Mouse (Mus musculus) thymus, postnatal 10 days (tissue): ENCODE measurements around the gene Pafah1b1.

Experiments used
- DNase-seq, 2 experiments: peaks; one replicate each; pipeline ENCODE4 v3.0.0; 2021; ENCODE audit warnings: low spot score in 2 of 2

The Pafah1b1 gene

DNA sequence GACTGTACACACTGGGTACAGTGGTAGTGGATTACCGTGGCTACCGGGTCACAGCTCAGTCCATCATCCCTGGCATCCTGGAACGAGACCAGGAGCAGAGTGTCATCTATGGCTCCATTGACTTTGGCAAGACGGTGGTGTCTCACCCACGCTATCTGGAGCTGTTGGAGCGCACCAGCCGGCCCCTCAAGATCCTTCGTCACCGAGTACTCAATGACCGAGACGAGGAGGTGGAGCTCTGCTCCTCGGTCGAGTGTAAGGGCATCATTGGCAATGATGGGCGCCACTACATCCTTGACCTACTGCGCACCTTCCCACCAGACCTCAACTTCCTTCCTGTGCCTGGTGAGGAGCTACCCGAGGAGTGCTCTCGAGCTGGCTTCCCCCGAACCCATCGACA, 62.8 kb downstream of the Pafah1b1 start:
- DNase-seq, result no peak

DNA sequence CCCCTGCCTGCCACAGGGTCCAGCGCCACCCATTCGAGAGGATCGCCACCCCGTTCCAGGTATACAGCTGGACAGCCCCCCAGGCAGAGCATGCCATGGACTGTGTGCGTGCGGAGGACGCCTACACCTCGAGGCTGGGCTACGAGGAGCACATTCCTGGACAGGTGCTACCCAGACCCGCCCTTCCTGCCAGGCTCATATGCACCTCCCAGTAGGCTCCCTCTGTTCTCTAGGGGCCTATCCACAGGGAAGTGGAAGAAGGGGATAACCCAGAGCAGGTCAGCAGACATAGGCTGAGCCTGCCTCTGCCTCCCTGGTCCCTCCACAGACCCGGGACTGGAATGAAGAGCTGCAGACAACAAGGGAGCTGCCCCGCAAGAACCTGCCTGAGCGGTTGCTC, 64.1 kb downstream of the Pafah1b1 start:
- no peak for DNase-seq

GRCm38 (mm10) chr11:74655941-74656340, 68.5 kb downstream of the Pafah1b1 start:
- DNase-seq, result no peak

GRCm38 (mm10) chr11:74653385-74653784, 71.1 kb downstream of the Pafah1b1 start:
- DNase-seq, result no peak

- DNase-seq, result no peak
Observed at GRCm38 (mm10) chr11:74652791-74653191, 71.7 kb downstream of the Pafah1b1 start.

GRCm38 (mm10) chr11:74650576-74651100, 73.8 kb downstream of the Pafah1b1 start:
- DNase-seq, result no peak

DNA sequence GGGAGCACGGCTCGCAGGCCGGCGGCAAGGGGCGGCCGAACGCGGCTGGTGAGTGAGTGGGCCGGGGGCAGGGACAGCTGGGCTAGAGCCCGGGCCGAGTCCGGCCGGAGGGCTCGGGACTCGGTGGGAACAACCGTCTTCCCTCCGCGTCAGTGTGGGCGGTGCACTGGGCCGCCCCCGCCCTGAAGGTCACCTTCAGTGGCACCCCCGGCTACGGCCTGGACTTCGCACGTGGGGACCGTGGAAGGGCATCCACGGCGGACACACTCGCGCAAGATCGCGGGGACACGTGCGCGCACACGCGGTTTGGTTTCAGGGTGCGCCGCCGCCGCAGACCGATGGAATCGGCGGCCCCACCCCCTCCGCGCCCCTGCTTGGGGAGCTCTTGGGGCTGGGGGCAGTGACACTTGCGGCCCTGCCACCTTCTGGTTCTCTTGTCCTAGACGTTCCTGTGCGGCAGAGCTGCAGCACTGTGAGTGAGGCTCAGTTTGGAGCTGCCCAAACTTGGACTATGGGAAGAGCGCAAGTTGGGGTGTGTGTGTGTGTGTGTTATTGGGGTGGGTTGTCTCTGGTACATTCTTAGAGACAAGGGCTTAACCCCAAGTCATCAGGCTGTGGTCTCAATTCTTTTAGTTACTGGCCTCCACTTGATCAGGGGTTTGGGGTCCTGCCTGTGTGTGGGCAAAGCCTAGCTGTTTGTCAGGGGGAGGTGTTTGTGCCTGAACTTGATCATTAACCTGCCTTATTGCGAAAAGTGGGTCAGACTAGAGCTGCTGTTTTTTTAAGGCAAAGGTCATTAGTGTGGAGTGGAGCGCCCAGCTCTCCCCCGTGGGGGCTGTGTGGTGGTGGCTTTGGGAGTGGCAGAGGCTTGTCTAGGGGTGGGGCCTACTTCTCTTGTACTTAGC, 74.6 kb downstream of the Pafah1b1 start:
- peak; percentile 12 to 37 for DNase-seq

DNA sequence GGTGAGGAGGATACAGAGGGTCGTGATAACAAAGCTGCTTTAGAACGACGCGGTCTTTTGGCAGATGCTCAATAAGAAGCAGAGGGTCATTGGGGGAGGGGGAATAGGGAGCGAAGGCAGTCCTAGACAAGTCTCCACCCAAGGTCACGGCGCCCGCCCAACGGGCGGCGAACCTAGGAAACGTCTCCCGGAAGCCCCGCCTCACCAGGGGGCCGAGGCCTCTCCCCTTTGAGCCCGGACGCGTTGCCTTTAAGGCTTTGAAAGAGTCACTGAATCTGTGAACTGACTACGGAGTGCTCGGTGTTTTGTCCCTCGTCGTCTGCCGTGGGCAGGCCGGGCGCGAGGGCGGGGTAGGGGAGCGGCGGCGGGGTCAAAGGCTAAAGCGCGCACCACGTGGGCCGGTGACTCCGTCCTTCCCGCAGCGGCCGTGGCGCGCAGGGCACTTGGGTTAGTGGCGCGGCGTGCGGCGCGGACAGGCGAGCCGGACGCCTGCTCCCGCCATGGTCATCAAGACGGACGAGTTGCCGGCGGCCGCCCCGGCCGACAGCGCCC, 75.3 kb downstream of the Pafah1b1 start, which contains the start of gene Cluh:
Gene Cluh (plus strand): TSS at position 401 of the 552 bp plus-strand sequence.
- DNase-seq, result peak; percentile 94 to 96

GRCm38 (mm10) chr11:74648676-74649075, 75.8 kb downstream of the Pafah1b1 start:
- DNase-seq, result no peak

GRCm38 (mm10) chr11:74647966-74648365, 76.5 kb downstream of the Pafah1b1 start:
- no peak for DNase-seq

DNA sequence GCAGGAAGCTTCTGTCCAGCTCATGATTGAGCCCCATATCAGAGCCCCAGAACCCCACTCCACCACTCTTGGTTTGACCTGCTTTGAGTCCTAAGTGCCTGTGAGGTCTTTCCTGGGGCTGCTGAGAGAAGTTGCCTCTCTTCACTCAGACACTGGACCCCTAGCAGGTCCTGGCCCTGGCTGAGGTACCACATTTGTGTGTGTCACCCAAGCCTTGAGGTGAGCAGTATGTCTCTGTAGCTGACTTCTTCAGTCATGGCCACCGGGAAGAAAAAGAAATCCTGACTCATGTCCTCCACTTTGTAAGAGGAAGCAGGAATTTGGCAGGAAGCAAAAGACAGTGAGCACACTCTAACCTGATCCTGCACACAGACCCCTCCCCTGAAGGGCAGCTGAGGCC, 84.8 kb downstream of the Pafah1b1 start:
- DNase-seq, result no peak

DNA sequence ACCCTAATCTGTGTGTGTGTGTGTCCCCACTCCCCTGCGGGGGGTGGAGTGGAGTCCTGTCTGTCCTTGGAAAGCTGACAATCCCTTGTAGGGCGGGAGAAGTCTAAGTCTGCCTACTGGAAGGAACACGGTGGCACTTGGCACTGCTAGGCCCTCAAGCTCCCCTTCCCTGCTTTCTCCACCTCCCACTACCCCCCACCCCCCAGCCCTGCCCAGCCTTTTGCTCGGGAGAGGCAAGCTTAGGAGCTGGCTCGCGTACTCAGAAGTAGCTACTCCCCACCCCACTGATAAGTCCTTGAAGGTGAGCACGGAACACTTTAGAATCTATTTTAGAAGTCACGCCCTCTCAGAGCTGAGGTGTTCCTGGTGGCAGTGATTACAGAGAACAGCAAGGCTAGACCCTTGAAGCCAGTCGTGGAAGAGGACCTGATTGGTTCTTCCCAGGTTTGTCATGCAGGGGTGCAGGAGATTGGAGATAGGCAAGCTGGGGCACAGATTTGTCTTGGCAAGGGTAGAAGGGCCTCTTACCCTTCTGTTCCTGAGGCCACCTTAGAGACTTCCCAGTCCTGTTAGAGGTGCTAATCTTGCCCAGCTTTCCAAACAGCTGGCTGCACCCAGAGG, 85.6 kb downstream of the Pafah1b1 start:
- DNase-seq, result no peak

GRCm38 (mm10) chr11:74637971-74638790, 86.3 kb downstream of the Pafah1b1 start:
- peak; percentile 41 to 67 for DNase-seq

DNA sequence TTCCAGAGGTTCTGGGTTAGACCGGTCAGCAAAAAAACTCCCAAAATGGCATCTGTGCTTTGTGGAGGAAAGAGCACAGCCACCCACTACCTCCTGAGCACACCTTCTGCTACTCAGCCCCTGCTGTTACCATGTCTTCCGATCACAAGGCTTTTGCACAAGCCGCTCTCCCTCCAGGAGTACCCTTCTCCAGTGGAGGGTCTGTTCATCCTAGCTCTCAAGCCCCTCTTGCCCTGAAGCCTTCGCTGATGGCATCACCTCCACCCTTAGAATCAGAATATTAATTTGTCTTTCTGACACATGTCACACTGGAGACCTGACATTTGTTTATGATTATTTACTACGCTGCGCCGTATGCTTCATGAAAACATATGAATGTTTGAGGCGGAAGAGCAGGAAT, 87.0 kb downstream of the Pafah1b1 start:
- no peak for DNase-seq

- peak; percentile 43 to 77 for DNase-seq
Observed at GRCm38 (mm10) chr11:74634490-74635275, 89.8 kb downstream of the Pafah1b1 start.

- DNase-seq, result no peak
Observed at GRCm38 (mm10) chr11:74631880-74632789, 92.3 kb downstream of the Pafah1b1 start.

DNA sequence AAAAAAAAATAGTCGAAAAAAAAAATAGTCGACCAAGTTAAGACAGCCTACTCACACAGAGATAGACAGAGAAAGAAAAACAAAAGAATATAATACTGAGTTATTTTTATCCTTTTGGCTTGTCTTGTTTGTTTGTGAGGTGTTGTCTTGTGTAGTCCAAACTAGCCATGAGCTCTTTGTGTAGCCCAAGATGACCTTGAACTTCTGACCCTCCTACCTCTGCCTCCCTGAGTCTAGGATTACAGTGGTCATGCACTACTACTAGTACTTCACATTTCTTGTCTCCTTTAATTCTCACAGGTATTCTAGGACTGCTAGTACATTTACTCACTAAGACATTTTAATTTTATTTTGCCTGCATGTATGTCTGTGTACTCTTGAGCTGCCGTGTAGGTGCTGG, 97.0 kb downstream of the Pafah1b1 start:
- DNase-seq, result no peak

DNA sequence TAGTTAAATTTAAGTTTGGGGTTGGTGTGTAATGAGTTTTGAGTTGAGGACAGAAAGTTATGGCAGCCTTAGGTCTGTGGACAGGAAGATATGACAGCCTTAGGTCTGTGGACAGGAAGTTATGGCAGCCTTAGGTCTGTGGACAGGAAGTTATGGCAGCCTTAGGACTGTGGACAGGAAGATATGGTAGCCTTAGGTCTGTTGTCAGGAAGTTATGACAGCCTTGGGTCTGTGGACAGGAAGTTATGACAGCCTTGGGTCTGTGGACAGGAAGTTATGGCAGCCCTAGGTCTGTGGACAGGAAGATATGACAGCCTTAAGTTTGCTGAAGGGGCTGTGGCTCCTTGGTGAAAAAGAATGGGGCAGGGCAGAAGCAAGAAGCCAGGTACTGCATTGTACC, 99.1 kb downstream of the Pafah1b1 start:
- no peak for DNase-seq
